Mouse (Mus musculus): ENCODE measurements around the gene Gm14459.
"Not testable (repeated sequence)": the region's sequence is repeated elsewhere in the genome, so short reads cannot be mapped to it uniquely, and the experiment has no call there.

Gene Gm14459

GRCm38 (mm10) chrX:8524854-8525253 is at the start of gene Gm14459:
Gene Gm14459 (minus strand): TSS chrX:8524954.
- no peak for DNase-seq (ENCODE audit: extremely low read depth, low read depth, low spot score)

- not testable (repeated sequence) for DNase-seq (ENCODE audit: extremely low read depth, low read depth, low spot score)
Measured at GRCm38 (mm10) chrX:8548155-8548554, 23.4 kb upstream of the Gm14459 start, which contains the start of gene Ssxb6. Gene Ssxb6 (minus strand): TSS chrX:8548255.
